Mouse (Mus musculus): ENCODE measurements around the gene Ncoa5. TPM values are rescaled to one million over a fixed set of nuclear protein-coding genes. Genes with fewer than 3 reads are reported as not detected.

The Ncoa5 gene
- polyA plus RNA-seq, 1 experiment from 2014 or later: 60.6 TPM

GRCm38 (mm10) chr2:165064489-165064888, 29.8 kb upstream of the Ncoa5 start:
- Histone ChIP-seq H3K27ac (no peak overlapping the region), H3K4me2 (no peak overlapping the region), H3K36me3 (no peaks in the 10 kb centered on the region), H3K27me3 (replicated peaks) (no peaks in the 10 kb centered on the region), H3K9me3 (no peaks in the 10 kb centered on the region), H3K4me3 (replicated peaks) (no peak overlapping the region), H3K9ac (no peak overlapping the region), H3K4me1 (0 out of 2 replicates have a peak, but pooled peaks cover 5% of the 10 kb centered on the region)
- ATAC-seq (ENCODE audit: insufficient read depth, low FRiP score, low read depth): no peak
- WGBS: 49% methylated on average over 7 of the region's 7 CpGs

GRCm38 (mm10) chr2:165061638-165062433, 27.2 kb upstream of the Ncoa5 start:
- no peaks in the 10 kb centered on the region for H3K9me3 ChIP-seq
- 0 out of 2 replicates have a peak, but pooled peaks cover 5% of the 10 kb centered on the region for H3K4me1 ChIP-seq
- H3K4me3 ChIP-seq (replicated peaks): no peak overlapping the region
- 45% methylated on average over 16 of the region's 16 CpGs for WGBS
- H3K9ac ChIP-seq: no peak overlapping the region
- 0 out of 2 replicates have a peak, but pooled peaks cover under 1% of the 10 kb centered on the region for H3K27me3 ChIP-seq (replicated peaks)
- ATAC-seq (ENCODE audit: insufficient read depth, low FRiP score, low read depth): no peak
- H3K4me2 ChIP-seq: no peak overlapping the region; the same call in 1 of the 2 replicates
- no peaks in the 10 kb centered on the region for H3K36me3 ChIP-seq
- no peak overlapping the region for H3K27ac ChIP-seq

- Histone ChIP-seq H3K27me3 (replicated peaks) (0 out of 2 replicates have a peak, but pooled peaks cover 7% of the 10 kb centered on the region), H3K4me2 (no peak overlapping the region), H3K36me3 (no peaks in the 10 kb centered on the region), H3K9me3 (no peaks in the 10 kb centered on the region), H3K27ac (no peak overlapping the region), H3K9ac (no peak overlapping the region), H3K4me3 (replicated peaks) (no peak overlapping the region), H3K4me1 (peaks cover 14% of the 10 kb centered on the region; the same call in 1 of the 2 replicates)
- ATAC-seq (ENCODE audit: insufficient read depth, low FRiP score, low read depth): no peak
- WGBS: 86% methylated on average over 4 of the region's 4 CpGs
These were observed 25.3 kb upstream of the Ncoa5 start for GRCm38 (mm10) chr2:165059961-165060360.

- 76% methylated on average over 14 of the region's 14 CpGs for WGBS
- no peak for ATAC-seq (ENCODE audit: insufficient read depth, low FRiP score, low read depth)
These were observed 21.9 kb upstream of the Ncoa5 start for GRCm38 (mm10) chr2:165056377-165057085.

GRCm38 (mm10) chr2:165055905-165056304, 21.2 kb upstream of the Ncoa5 start:
- Histone ChIP-seq H3K27ac (no peak overlapping the region), H3K9me3 (no peaks in the 10 kb centered on the region), H3K9ac (no peak overlapping the region), H3K36me3 (no peaks in the 10 kb centered on the region), H3K4me2 (peak overlapping the region; percentile 54), H3K4me1 (peaks cover 10% of the 10 kb centered on the region; the same call in 1 of the 2 replicates), H3K4me3 (replicated peaks) (peak overlapping the region; percentile 37), H3K27me3 (replicated peaks) (0 out of 2 replicates have a peak, but pooled peaks cover 7% of the 10 kb centered on the region)
- 3% methylated on average over 7 of the region's 7 CpGs for WGBS
- ATAC-seq (ENCODE audit: insufficient read depth, low FRiP score, low read depth): no peak; the same call in 1 of the 2 replicates

More at GRCm38 (mm10) chr2:165056377-165057085, 21.9 kb upstream of the Ncoa5 start:
- H3K27me3 ChIP-seq (replicated peaks): 0 out of 2 replicates have a peak, but pooled peaks cover 7% of the 10 kb centered on the region
- H3K9ac ChIP-seq: no peak overlapping the region
- peak overlapping the region; percentile 54 for H3K4me2 ChIP-seq
- peaks cover 10% of the 10 kb centered on the region; the same call in 1 of the 2 replicates for H3K4me1 ChIP-seq
- no peaks in the 10 kb centered on the region for H3K9me3 ChIP-seq
- H3K4me3 ChIP-seq (replicated peaks): peak overlapping the region; percentile 37
- H3K36me3 ChIP-seq: no peaks in the 10 kb centered on the region
- no peak overlapping the region for H3K27ac ChIP-seq

GRCm38 (mm10) chr2:165054888-165055852, 20.5 kb upstream of the Ncoa5 start, which contains the start of gene Cd40:
Cd40 (plus strand) TSS chr2:165055627.
- H3K4me1 ChIP-seq: peaks cover 10% of the 10 kb centered on the region; the same call in 1 of the 2 replicates
- 0 out of 2 replicates have a peak, but pooled peaks cover 7% of the 10 kb centered on the region for H3K27me3 ChIP-seq (replicated peaks)
- H3K36me3 ChIP-seq: no peaks in the 10 kb centered on the region
- H3K9ac ChIP-seq: no peak within 1 kb of the TSS
- ATAC-seq (ENCODE audit: insufficient read depth, low FRiP score, low read depth): peak; percentile 82
- WGBS: 13% methylated on average over 25 of the region's 25 CpGs
- peak within 1 kb of the TSS; percentile 37 for H3K4me3 ChIP-seq (replicated peaks)
- H3K4me2 ChIP-seq: peak within 1 kb of the TSS; percentile 54
- H3K27ac ChIP-seq: no peak within 1 kb of the TSS
- H3K9me3 ChIP-seq: no peaks in the 10 kb centered on the region

- Histone ChIP-seq H3K27ac (no peak overlapping the region), H3K9me3 (no peaks in the 10 kb centered on the region), H3K27me3 (replicated peaks) (0 out of 2 replicates have a peak, but pooled peaks cover 4% of the 10 kb centered on the region), H3K4me3 (replicated peaks) (no peak overlapping the region), H3K4me2 (no peak overlapping the region), H3K36me3 (no peaks in the 10 kb centered on the region), H3K9ac (no peak overlapping the region), H3K4me1 (peaks cover 10% of the 10 kb centered on the region; the same call in 1 of the 2 replicates)
- ATAC-seq (ENCODE audit: insufficient read depth, low FRiP score, low read depth): no peak
- 29% methylated on average over 11 of the region's 11 CpGs for WGBS
These were observed 16.9 kb upstream of the Ncoa5 start for GRCm38 (mm10) chr2:165051566-165051965.

- WGBS: 69% methylated on average over 18 of the region's 18 CpGs
- Histone ChIP-seq H3K27me3 (replicated peaks) (no peaks in the 10 kb centered on the region), H3K36me3 (no peaks in the 10 kb centered on the region)
These were observed 16.3 kb upstream of the Ncoa5 start for GRCm38 (mm10) chr2:165050826-165051548.

GRCm38 (mm10) chr2:165049044-165049443, 14.4 kb upstream of the Ncoa5 start:
- H3K27ac ChIP-seq: no peak overlapping the region
- H3K9ac ChIP-seq: no peak overlapping the region
- no peak overlapping the region for H3K4me3 ChIP-seq (replicated peaks)
- no peaks in the 10 kb centered on the region for H3K9me3 ChIP-seq
- H3K4me2 ChIP-seq: no peak overlapping the region
- no peaks in the 10 kb centered on the region for H3K36me3 ChIP-seq
- ATAC-seq (ENCODE audit: insufficient read depth, low FRiP score, low read depth): no peak
- H3K4me1 ChIP-seq: no peaks in the 10 kb centered on the region
- no peaks in the 10 kb centered on the region for H3K27me3 ChIP-seq (replicated peaks)
- 65% methylated on average over 5 of the region's 5 CpGs for WGBS

More at GRCm38 (mm10) chr2:165050826-165051548, 16.3 kb upstream of the Ncoa5 start:
- no peak for ATAC-seq (ENCODE audit: insufficient read depth, low FRiP score, low read depth)
- Histone ChIP-seq H3K9me3 (no peaks in the 10 kb centered on the region), H3K27ac (no peak overlapping the region), H3K4me1 (peaks cover 10% of the 10 kb centered on the region; the same call in 1 of the 2 replicates), H3K4me3 (replicated peaks) (no peak overlapping the region), H3K4me2 (no peak overlapping the region), H3K9ac (no peak overlapping the region)

GRCm38 (mm10) chr2:165043729-165044128, 9.1 kb upstream of the Ncoa5 start:
- no peak for ATAC-seq (ENCODE audit: insufficient read depth, low FRiP score, low read depth)
- H3K9me3 ChIP-seq: no peaks in the 10 kb centered on the region
- H3K36me3 ChIP-seq: no peaks in the 10 kb centered on the region
- H3K4me3 ChIP-seq (replicated peaks): no peak overlapping the region
- WGBS: 61% methylated on average over 2 of the region's 2 CpGs
- H3K4me2 ChIP-seq: no peak overlapping the region
- no peaks in the 10 kb centered on the region for H3K27me3 ChIP-seq (replicated peaks)
- no peak overlapping the region for H3K27ac ChIP-seq
- H3K9ac ChIP-seq: no peak overlapping the region
- H3K4me1 ChIP-seq: 0 out of 2 replicates have a peak, but pooled peaks cover 4% of the 10 kb centered on the region
